Mouse (Mus musculus) heart, postnatal 25 days (tissue): ENCODE data around the gene Manf. TPM values are rescaled to one million over a fixed set of nuclear protein-coding genes. Genes with fewer than 3 reads are reported as not detected.

ENCODE experiments used
- DNase-seq: peaks from one replicate; pipeline ENCODE4 v3.0.0; 2022; ENCODE audit warnings: low spot score
- intact Hi-C: fragments of 180-260 bp; cut with DNase I; formaldehyde crosslinking; loops from one replicate; pipeline ENCODE4 v1.15.1; 2025
- total RNA-seq, 2 experiments: library from RNA; stranded (reverse); gene quantifications; 2 replicates each; pipeline ENCODE4 v1.2.3; 2021

The Manf gene
- 100 to 1,000 TPM; 169 to 207 TPM for total RNA-seq

DNA sequence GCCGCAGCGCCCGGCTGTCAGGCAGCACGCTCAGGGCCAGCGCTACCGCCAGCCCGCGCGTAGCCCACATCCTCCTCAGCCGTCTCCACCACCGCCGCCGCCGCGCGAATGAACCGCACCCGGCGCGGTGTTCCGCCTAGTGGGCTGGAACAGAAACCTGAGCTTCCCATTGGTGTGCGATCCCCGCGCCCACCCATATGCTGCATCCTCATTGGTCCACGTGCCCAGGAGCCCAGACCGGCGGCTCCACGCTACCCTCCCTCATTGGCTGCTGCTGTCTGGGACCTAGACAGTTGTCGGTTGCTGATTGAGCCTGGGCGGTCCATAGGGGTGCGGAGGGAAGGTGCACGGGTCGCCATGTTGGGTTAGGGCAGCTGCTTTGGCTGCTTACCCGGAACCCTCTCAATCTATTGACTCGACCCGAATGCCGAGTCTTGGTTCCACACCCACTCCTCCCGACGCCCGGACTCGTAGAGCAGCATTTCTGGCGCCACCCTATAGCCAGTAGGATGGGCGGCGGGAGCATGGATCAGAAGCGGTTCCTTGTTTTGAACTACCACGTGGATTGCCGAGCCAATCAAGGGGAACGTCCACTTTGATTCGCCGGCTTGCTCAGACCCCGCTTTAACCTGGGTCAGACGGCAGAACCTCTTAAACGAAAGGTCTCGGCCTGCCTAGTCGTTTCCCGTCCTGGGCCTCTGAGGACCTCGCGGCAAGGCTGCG lies at the start of gene Manf:
Gene Manf (minus strand): TSS at position 151 of the 723 bp plus-strand sequence.
- intact Hi-C loops = loop anchor here (5.0 kb wide), 1 partner anchor 445 kb away; the partner anchor contains the start of gene Hemk1
- peak; percentile 97 for DNase-seq

DNA sequence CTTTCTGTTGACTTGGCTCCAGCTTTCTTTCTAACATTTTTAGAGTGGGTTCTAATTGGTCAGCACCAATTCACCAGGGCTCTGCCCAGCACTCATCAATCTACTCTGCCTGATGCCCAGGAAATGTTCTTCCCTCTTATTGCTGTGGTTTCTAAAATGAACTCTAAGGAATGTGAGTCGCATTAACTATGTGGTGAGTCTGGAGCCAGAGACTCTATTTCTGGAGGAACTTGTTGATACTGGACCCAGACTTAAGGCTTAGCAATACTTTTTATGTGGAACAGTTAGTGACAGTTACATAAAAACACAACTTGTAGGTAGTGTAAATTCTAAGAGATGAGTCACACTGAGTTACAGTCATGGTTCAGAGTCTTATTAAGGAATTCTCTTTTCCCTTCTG lies 43.2 kb upstream of the Manf start:
- intact Hi-C loops = no loop called here
- DNase-seq = no peak

DNA sequence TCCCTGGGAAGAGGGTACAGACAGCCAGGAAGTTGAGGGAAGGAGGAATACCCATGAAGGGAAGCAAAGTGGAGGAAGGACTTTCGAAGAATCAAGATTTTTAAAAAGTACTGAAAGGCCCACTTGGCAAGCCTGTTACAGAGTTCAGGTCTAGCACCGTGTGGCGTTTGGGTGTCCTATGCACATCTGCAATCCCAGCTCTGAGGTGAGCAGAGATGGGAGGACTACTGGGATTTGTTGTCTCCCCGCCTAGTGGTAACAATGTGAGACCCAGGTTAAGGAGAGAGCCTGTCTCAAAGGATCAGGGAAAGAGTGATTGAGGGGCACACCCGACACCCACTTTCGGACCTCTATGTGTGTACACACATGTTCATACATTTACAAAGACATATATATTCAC lies 23.1 kb upstream of the Manf start:
- no peak for DNase-seq

DNA sequence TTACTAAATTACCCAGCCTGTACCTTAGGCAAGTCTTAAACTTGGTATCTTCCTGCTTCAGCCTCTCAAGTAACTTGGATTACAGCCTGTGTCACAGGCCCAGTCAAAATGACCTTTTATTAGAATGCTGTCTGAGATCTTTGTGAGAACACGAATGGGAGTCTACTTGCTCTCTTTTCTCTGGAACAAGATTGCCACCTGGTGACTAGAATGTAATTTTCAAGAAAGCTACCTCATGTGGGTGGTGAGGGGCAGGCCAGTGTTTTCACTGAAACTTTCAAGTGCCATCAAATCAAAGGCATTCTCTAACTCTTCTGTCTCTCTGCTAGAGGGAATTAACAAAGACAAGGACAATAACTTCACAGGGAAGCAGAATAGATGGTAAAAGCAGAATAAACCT lies 22.0 kb upstream of the Manf start:
- DNase-seq = no peak

More for the DNA sequence above, 23.1 kb upstream of the Manf start:
- intact Hi-C loops = no loop called here

DNA sequence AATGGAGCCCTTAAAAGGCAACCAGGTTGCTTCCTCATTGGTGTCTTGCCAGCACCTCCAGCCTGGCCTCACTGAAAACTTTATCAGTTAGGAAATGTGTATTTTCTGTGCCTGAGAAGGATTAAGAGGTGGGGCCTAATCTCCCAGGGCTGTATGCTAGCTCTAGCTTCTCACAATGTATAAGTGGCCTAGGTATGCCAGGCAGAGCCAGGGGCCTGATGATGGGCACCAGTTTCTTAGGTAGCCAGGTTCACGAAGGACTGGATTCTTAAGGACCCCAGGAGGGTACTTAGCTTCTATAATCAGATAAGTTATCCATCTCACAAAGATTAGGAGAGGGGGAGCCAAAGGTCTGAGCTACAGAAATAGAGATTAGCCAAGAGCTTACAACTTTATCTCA lies 19.8 kb upstream of the Manf start:
- intact Hi-C loops = no loop called here
- no peak for DNase-seq

More for the DNA sequence above, 22.0 kb upstream of the Manf start:
- intact Hi-C loops = no loop called here

DNA sequence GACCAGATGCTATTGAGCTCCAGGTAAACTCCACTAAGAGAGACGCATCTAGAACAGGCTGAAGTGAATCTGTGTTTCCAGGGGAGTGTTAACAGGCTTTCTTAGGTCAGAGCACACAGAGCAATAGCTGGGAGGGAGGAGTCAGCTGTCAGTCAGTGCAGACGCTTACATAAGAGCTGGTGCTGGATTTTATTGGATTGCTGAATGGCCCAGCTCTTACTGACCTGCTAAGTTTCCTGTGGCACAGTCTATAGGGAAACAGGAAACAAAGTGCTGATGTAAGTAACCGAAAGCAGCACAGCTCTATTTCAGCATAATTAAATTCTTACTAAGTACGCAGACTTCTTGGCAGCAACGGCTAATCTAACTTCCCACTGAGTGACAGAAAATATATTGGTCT lies 16.9 kb upstream of the Manf start:
- intact Hi-C loops = loop anchor here (10.0 kb wide), 1 partner anchor 256 kb away; no protein-coding TSS in a partner anchor

DNA sequence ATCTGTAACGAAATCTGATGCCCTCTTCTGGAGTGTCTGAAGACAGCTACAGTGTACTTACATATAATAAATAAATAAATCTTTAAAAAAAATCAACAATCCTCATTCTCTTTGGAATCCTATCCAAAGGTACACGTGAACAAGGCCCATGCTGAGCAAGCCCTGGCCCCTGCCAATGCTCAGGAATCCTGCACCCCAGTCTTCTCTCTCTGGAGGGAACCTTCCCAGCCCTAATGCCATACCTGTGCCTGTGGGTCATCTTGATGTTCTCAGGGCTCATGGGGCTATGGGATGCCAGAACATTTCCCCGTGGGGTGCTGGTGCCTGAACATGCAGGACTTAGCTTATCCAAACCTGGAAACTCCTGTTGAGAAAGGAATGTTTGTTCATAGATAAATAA lies 16.4 kb upstream of the Manf start:
- intact Hi-C loops = loop anchor here (10.0 kb wide), 1 partner anchor 257 kb away; no protein-coding TSS in a partner anchor
- DNase-seq = no peak

More for the DNA sequence above, 16.9 kb upstream of the Manf start:
- DNase-seq = no peak

DNA sequence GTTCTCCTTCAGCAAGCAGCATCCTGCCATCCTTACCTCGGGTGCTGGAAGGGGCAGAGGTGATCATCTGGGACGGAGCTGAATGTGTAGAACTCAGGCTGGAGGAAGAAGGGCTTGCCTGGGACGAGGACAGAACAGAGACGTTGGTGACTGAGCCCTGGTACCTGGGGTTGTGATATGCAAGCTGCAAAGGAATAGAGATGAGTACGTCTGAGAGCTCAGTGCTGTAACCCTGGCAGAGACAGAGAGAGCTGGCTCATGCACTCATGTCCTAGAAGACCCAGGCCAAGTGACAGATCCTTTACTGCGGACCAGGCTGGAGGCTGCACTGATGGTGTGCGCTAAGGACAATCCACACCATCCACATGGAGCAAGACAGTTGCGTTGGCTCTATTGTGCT lies 14.8 kb upstream of the Manf start:
- DNase-seq = no peak
- intact Hi-C loops = loop anchor here (10.0 kb wide), 1 partner anchor 258 kb away; no protein-coding TSS in a partner anchor

DNA sequence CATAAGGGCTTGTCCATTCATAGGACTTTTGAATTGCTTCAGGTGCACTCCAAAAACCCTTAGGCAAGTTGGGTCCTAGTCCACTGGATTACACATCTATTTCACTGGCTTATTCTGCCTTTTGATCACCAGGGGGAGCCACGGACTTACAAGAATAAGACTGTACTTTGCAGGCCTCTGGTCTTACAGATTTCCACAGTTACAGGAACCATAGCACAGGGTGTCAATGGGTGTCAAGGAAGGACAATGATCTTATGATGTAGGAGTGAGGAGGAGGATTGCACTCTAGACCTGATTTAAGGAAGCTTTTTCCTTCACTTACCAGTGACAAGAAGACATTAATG lies 12.0 kb upstream of the Manf start:
- intact Hi-C loops = loop anchor here (1.0 to 10.0 kb wide), 2 partner anchors 261 to 388 kb away; no protein-coding TSS in a partner anchor
- DNase-seq = no peak

DNA sequence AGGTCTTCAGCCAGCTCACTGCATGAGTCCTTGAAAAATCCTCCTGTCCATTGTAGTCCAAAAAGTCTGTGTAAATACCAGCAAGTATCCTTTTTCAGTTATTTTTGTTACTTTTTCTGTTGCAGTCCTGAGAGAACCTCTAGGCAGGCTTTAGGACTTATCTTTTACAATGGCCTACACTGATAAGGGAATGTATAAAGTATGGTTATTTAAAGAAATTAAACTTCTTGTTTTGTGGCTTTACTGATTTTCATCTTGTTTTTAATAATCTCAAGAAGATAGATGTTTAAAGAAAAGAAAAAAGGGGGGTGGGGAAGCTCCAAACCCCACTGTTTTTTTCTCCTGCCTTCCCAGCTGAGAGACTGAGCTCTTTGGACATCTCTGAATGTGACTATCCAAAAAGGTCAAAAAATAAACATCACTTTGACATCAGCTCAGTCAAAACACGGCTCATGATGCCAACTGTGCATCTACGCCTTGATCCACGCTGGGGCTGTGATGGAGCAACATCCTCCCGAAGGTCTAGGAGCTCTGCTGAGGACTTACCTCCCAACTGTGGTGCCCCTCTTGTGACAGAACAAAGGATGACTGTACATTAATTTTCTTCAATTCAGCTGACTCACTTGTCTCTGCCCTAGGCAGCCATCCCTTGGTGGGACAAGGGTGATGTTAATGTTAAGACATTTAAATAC lies 11.5 kb upstream of the Manf start:
- intact Hi-C loops = loop anchor here (1.0 to 10.0 kb wide), 2 partner anchors 262 to 388 kb away; no protein-coding TSS in a partner anchor
- DNase-seq = no peak

DNA sequence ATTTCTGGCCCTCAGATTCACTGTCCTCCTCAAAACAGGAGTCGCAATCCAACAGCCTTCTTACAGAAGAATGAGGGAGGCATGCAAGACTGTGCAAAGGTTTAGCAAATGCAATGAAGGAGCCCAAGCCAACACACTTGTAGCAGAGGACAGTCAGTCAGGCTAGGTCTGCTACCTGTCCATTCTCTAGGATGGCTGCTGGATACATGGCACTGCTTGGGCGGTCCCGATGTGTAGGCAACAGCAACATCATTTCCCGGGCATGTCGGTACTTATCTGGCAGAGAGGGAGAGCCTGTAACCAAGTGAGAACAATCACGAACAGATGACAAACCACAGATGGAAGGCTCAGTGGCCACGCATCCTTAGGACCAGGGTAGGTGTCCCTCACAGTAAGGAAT lies 9.8 kb upstream of the Manf start:
- intact Hi-C loops = loop anchor here (10.0 kb wide), 1 partner anchor 263 kb away; no protein-coding TSS in a partner anchor
- DNase-seq = no peak

DNA sequence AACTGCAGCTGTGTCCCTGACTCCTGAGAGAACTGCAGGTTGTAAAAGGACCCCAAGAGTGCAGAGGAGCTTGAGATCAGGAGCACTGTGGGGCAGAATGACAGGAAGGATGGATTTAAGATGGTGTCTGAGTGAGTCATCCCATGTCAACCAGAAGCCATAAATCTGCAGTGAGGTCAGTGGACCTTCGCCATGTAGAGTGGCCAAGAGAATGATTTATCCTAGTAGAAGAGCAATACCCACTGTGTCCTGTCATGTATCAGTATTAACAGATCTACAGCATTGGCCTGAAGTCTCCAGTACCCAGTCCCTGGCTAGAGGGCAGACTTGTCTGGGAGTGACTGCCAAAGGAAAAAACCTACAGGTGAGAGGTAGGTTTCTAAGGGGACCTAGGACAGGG lies 7.1 kb upstream of the Manf start:
- intact Hi-C loops = no loop called here
- no peak for DNase-seq

DNA sequence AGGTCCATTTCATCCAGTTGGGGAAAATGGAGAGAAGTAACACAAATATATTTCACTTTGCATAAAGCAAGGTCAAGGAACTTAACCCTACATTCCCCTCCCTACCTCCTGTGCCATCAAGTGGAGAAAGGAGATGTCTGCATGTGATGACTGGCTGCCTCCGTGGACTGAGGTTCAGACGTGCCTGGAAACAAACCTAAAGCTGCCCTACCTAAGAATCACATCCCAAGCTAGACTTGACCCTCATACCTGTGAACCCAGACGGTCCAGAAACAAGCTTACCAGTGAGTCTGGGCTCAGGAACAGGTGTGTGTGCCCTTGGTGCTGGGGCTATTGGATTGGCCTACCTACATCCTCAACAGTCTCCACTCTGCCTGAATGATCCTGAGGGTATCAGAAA lies 1.5 kb upstream of the Manf start:
- intact Hi-C loops = loop anchor here (5.0 kb wide), 1 partner anchor 444 kb away; the partner anchor contains the start of gene Hemk1
- DNase-seq = no peak

DNA sequence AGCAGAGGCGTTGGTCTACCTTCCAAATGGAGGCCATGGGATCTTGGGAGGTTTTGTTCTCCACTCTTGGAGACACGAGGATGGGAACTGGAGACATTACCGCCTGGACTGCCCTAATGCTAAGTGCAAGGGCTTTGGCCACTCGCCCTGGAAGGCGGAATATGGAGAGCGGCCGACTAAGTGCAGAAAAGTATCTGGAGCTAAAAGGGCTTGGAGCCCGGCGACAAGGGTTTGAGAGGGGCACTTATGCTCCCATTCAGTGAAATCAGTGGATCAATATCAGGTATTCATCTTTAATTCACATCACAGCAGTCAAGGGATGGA lies 735 bp upstream of the Manf start:
- DNase-seq = no peak
- intact Hi-C loops = loop anchor here (5.0 kb wide), 1 partner anchor 445 kb away; the partner anchor contains the start of gene Hemk1

DNA sequence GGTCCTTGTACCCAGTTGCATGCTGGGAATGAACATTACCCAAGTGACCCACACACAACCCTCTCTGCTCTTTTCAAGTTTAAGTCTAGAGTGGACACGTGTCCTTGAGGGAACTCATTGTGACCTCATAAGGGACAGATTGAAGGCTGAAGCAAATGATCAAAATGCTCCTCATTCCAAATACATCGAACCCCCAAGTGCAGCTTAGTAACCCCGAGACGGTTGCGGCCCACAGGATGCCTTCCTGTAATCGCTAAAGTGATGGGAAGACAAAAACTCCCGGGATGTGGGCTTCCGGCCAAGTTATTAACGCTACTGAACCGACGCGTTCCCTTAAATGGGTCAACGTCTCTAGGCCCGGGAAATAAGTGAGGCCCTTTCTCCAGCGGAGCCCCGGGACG lies 438 bp downstream of the Manf start:
- intact Hi-C loops = loop anchor here (5.0 kb wide), 1 partner anchor 446 kb away; the partner anchor contains the start of gene Hemk1
- DNase-seq = no peak

DNA sequence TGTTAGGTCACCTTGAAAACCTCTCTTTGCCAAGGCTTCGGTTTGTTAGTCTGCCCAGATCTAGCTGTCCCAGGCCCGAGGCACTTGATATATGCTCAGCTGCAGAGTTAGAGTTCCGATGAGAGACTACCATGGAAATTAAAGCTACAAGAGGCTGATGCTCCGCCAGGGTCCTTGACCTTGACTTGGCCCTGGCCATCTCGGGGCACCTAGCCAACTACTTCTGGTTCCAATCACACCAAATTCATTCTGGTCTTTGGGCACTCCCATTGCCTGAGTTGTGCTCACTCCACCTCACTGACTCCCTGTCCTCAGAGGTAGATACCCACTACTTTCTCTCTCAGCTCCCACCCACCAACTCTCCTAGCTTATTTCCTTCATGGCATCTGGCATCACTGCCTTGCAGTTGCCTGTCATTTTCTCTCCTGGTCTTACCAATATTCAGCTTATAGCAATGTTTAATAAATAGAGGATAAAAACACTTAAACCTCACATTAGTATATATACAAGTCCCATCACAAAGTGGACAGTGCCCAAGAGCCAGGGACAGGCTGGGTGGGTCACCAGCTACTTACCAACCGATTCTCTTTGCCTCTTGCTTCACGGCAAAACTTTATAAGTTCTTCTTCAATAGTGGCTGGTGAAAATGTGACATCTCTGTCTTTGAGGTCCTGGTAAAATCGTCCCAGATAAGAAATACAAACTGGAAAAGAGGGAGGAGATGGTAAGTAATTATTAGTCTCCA lies 1.1 kb downstream of the Manf start:
- DNase-seq = no peak
- intact Hi-C loops = loop anchor here (5.0 kb wide), 1 partner anchor 447 kb away; the partner anchor contains the start of gene Hemk1

DNA sequence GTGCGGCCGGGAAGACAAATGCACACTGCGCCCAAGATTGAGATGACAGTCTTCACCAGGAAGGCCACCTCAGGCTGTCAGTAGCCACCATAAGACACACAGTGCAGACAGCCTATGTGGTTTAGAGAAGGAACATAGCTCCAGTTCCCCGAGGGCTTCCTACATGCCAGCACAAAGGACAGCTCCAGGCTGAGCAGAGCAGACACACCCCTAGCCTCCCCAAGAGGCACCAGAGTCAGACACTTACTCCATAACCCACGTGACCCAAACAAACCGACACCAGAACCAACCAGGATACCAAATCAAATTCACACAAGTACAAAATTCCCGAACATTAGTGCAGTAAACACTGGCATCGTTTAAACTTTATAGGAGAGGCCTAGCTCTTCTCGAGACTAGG lies 2.5 kb downstream of the Manf start:
- DNase-seq = no peak
- intact Hi-C loops = loop anchor here (5.0 kb wide), 1 partner anchor 212 kb away; no protein-coding TSS in a partner anchor

DNA sequence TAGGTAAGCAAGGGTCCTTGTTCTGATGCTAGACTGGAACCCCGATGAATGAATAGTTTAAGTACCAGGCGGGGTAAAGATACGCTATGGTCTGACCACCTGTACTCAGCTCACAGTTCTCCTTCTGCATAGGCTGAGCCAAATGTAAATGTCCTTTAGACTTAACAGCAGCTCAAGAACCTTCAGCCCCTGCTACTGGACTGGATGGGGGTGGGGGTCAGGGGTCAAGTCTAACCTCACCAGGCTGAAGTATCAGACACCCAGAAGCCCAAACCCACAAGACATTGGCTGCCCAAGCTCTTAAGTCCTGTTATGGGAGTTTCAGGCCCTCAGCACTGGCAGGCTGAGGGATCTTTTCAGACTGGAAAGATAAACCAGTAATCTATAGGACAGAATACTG lies 3.4 kb downstream of the Manf start:
- no peak for DNase-seq
- intact Hi-C loops = loop anchor here (5.0 kb wide), 1 partner anchor 211 kb away; no protein-coding TSS in a partner anchor

DNA sequence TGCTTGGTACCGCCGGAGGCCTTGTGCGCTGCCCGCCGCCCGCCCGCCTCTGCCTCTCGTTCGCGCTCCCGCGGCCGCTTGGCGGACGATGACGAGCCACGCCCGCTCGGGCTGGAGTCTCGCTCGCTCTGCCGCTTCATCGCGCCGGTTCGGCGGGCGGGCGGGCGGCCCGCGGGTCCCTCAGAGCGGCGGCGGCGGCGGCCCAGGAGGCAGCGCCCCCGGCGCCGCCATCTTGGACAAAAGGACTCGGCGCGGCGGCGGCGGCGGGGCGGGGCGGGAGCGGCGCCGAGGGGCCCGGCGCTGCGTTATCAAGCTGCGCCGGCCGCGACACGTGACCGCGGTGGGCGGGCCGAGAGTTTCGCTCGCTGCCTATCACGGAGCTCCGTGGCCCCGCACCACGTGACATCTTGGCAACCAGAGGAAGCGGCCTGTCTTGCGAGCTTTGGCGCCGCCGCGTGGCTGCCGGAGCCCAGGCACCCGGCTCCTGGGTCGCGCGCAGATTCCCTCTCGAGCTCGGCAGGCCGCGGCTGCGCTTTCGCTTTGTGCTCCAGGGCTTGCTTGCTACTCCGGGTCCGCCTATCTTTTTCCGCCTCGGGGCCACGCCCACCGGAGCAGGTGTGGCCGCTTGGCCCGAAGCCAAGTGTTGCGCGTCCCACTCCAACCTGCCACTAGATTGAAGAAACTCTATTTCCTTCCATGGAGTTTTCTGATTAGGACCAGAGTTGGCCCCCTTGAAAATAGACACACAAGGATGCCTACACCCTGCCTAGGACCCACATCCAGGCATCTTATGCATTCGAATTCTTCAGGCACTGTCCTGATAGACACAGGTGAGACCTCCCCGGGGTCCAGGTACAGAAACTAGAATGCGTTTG lies 4.7 kb downstream of the Manf start, which contains the start of gene Rbm15b:
Gene Rbm15b (minus strand): TSS at position 601 of the 875 bp plus-strand sequence.
- peak; percentile 97 for DNase-seq
- intact Hi-C loops = loop anchor here (5.0 kb wide), 1 partner anchor 210 kb away; no protein-coding TSS in a partner anchor
